Mouse (Mus musculus) brain, embryonic 18.5 days (tissue): ENCODE results near the gene Cops2.

Experiments used
- DNase-seq: peaks from one replicate; pipeline ENCODE4 v3.0.0-alpha.2; 2012; ENCODE audit warnings: low read depth, low spot score

The Cops2 gene

GRCm38 (mm10) chr2:125826201-125826600 lies 32.7 kb downstream of the Cops2 start:
- no peak for DNase-seq

- DNase-seq = no peak
Measured at GRCm38 (mm10) chr2:125820397-125820796, 38.5 kb downstream of the Cops2 start.

- no peak for DNase-seq
Measured at GRCm38 (mm10) chr2:125813972-125814595, 44.9 kb downstream of the Cops2 start.

DNA sequence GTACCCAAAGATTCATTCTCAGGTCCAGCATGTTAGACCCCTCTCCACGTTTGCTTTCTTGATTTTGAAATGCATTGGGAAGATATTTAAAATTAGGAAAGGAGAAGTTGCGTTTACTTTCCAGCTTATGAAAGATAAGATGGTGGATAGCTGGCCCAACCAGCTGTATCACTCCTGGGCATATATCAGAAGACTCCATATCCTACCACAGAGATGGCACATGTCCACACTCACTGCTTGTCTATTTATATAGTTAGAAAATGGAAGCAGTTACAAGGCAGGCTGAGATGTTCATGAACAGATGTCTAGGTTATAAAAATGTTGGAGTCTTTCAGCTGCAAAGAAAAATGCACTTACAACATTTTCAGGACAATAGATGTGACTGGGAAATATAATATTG lies 47.6 kb downstream of the Cops2 start:
- no peak for DNase-seq

DNA sequence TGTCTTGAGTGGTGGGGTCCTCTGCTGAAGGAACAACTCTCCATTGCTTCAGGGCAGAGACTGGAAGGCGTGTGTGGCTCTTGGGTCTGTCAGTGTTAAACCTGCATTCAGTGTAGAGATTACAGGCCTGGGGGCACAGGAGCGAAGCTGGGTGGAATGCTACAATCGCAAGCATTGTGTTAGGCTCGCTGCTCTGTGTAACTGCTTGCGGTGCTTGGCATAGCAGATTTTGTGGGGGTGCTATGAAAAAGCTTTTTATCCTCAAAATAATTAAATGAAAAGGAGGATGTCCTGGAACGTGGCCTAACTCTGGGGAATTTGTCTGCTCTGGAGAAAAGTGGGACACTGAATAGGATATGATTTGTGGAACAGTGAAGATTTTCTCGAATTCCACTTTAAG lies 49.4 kb downstream of the Cops2 start:
- DNase-seq = no peak

DNA sequence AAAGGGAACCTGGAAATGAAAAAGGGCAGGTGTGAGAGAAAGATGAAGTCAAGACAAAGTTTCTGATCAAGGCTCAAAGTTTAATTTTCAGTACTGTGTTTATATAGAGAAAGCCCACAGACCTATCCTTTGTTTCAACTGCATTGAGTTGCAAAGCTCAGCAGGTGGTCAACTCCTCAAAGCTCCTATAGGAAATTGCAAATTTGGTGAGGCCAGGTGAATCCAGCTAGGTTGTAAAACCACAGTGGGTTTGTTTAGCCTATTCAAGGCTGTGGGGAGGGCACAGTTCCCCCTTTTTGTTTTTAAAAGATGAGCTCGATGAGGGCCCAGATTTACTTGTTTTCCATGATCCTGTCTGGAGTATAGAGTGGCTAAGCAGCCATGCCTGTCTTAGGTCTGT lies 53.1 kb downstream of the Cops2 start:
- no peak for DNase-seq

- DNase-seq = no peak
Measured at GRCm38 (mm10) chr2:125801947-125802346, 57.0 kb downstream of the Cops2 start.

DNA sequence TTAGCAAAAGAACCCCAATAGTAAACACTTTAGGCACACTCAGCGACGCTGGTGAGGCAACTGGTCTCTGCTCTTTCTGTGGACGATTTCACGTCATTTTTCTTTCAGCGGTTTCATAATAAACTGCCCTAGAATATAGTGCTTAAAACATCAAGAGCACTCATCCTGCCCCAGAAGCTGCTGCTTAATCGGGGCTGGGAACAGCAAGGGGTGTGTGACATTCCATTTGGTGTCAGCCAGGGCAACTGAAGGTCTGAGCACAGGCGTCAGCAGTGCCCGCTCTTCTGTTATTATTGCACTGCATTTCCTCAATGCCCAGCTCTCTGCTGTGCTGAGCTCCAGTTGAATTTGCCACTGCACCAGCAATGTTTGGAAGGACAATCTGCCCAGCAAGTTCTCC lies 57.9 kb downstream of the Cops2 start:
- DNase-seq = no peak

- no peak for DNase-seq
Measured at GRCm38 (mm10) chr2:125800428-125800827, 58.5 kb downstream of the Cops2 start.

- DNase-seq = no peak
Measured at GRCm38 (mm10) chr2:125797872-125798271, 61.1 kb downstream of the Cops2 start.

DNA sequence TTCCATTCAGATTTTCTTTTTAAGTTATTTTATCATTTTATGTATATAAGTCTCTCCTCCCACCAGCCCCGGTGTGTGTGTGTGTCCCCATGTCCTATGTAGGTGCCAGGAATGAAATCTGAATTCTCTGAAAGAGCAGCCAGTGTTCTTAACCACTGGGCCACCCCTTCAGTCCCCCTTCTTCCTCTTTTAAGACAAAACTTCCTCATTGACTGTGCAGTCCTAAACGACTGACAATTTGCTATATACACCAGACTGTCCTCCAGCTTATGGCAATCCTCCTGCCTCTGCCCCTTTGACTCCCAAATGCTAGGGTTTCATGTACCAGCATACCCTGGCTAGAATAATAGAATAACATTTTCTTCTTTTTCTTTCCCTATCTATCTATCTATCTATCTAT lies 63.8 kb downstream of the Cops2 start:
- no peak for DNase-seq

GRCm38 (mm10) chr2:125794166-125794565 lies 64.8 kb downstream of the Cops2 start:
- DNase-seq = no peak

DNA sequence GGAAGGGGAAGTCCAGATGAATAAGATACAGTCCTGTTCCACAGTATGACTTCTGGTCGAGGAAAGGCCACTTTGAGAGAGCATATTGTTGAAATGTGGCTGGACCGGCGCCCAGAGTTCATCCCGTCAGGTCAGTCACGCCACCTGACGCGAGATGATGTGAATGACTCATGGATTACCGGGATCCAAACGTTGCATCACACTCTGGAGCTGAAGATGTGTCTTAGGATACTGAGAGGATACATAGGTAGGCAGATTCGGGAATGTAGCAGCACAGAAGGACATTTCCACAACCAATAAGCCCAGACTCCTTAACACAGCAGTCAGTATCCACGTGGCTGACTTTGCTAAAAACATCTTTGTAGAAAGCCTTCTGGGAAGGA lies 66.1 kb downstream of the Cops2 start:
- no peak for DNase-seq

GRCm38 (mm10) chr2:125792144-125792878 lies 66.6 kb downstream of the Cops2 start:
- no peak for DNase-seq

- no peak for DNase-seq
Measured at GRCm38 (mm10) chr2:125791485-125791885, 67.5 kb downstream of the Cops2 start.

DNA sequence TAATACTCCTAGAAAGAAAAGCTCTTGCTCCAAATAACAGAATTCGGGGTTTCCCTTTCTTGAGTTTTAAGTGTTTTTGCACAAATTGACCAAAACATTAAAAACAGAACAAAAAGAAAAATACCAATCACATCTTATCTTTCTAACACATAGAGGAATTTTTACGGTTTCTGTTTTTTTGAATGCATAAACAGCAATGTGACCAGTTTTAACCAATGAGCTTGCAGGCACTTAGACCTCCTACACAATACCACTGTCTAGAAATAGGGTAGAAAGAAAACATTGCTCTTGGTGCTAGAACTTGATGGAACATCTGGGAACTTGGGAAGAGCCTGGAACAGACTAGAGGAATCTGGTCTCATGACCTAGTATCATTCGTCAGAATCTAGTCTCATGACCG lies 68.7 kb downstream of the Cops2 start:
- DNase-seq = no peak

- no peak for DNase-seq
Measured at GRCm38 (mm10) chr2:125789265-125789664, 69.7 kb downstream of the Cops2 start.

DNA sequence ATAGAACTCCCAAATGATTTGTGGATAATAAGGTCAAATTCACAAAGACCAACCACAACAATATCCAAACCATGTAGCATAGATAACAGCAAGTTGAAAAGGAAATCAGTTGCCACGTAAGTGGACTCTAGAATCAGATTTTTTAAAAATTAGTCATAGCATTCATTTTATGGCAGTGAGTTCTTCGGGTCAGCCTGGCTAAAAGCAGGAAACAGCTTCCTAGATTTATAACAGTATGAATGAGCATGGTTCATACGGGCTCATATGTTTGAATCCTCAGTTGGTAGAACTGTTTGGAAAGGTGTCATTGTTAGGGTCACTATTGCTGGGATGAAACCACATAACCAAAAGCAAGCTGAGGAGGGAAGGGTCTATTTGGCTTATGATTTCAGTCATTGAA lies 70.2 kb downstream of the Cops2 start:
- DNase-seq = no peak

DNA sequence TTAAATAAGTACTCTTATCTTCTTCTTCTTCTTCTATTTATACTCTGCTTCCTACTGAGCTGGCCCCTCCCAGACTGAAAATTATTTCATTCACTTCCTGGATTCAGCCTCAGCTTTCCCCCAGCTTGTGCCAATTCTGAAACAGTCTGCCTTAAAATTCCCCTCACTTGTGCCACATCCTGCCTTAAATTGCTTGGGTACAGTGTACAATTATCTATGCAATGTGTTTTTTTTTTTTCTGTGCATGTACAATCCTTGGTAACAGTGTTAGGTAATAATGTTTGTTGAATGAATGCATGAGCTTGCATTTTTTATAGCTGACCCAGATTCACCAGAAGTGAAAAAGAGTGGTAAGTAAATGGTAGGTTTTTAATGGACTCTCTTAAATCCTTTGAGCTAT lies 70.6 kb downstream of the Cops2 start:
- no peak for DNase-seq

DNA sequence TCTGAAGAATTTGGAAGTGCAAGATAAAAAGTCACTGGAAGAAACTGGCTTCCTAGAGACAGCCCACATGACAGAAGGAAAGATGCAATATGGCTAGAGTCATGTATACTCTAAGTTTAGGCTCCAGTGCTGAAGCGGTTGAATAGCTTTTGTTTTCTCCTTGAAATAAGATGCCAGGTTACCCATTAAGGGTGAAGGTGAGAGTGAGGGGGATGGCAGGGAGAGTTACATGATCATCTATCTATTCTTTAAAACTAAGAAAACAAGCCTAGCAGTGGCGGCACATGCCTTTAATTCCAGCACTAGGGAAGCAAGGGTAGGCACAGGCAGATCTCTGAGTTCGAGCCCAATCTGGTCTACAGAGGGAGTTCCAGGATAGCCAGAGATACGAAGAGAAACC lies 73.9 kb downstream of the Cops2 start:
- DNase-seq = no peak

- no peak for DNase-seq
Measured at GRCm38 (mm10) chr2:125784392-125784791, 74.5 kb downstream of the Cops2 start.

DNA sequence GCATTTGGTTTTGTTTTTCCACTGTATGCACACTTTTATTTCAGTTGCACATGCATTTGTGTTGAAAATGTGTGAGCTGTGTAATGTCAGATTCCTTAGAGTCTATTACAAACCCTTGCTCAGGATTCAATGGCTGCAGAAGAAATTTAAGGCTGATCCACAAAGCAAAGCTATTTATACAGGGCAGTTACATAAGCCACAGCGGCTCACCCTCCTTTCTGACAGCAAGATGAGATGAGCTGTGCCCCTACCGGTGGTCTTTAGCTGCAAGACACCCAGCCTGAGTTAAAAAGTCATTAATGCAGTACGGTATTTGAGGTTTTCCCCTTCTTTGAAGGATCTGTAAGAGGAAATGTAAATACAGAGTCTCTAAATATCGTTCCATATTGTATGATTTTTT lies 75.1 kb downstream of the Cops2 start:
- DNase-seq = no peak

GRCm38 (mm10) chr2:125782719-125783109 lies 76.2 kb downstream of the Cops2 start, which contains the start of gene Secisbp2l:
TSS of gene Secisbp2l (minus strand) at chr2:125782870.
- peak; percentile 74 for DNase-seq
